Mouse (Mus musculus) liver, embryonic 15.5 days (tissue): ENCODE measurements around the gene Ripor1. TPM values are rescaled to one million over a fixed set of nuclear protein-coding genes. Genes with fewer than 3 reads are reported as not detected.

Experiments
- ATAC-seq: fragments of 200-750 bp; cut with Nextera tagmentation; 2 replicates; pipeline ENCODE4 v1.8.0; 2017; ENCODE audit warnings: moderate number of reproducible peaks, mild to moderate bottlenecking, moderate library complexity; ENCODE audit not compliant: insufficient read depth
- H3K27ac ChIP-seq: fragments of 300-500 bp; sonication (generic); replicated peaks from 2 replicates; pipeline ENCODE4 v1.5.1; 2015; ENCODE audit warnings: mild to moderate bottlenecking, inconsistent platforms
- H3K27me3 ChIP-seq: fragments of 300-500 bp; sonication (generic); 2 replicates; pipeline ENCODE4 v1.6.1; 2015; ENCODE audit warnings: mild to moderate bottlenecking, inconsistent platforms
- H3K36me3 ChIP-seq: fragments of 300-500 bp; sonication (generic); replicated peaks from 2 replicates; pipeline ENCODE4 v1.6.1; 2015; ENCODE audit warnings: moderate library complexity, mild to moderate bottlenecking, inconsistent platforms
- H3K4me1 ChIP-seq: fragments of 300-500 bp; sonication (generic); replicated peaks from 2 replicates; pipeline ENCODE4 v1.6.1; 2015; ENCODE audit warnings: inconsistent platforms
- H3K4me2 ChIP-seq: fragments of 300-500 bp; sonication (generic); 2 replicates; pipeline ENCODE4 v1.6.1; 2015; ENCODE audit warnings: moderate library complexity, mild to moderate bottlenecking, inconsistent platforms
- H3K4me3 ChIP-seq: fragments of 300-500 bp; sonication (generic); replicated peaks from 2 replicates; pipeline ENCODE4 v1.5.1; 2015; ENCODE audit warnings: mild to moderate bottlenecking, inconsistent platforms
- H3K9ac ChIP-seq: fragments of 300-500 bp; sonication (generic); 2 replicates; pipeline ENCODE4 v1.6.1; 2015; ENCODE audit warnings: moderate library complexity, mild to moderate bottlenecking, inconsistent platforms
- H3K9me3 ChIP-seq: fragments of 300-500 bp; sonication (generic); replicated peaks from 2 replicates; pipeline ENCODE4 v1.6.1; 2016; ENCODE audit warnings: inconsistent platforms
- WGBS: fragments of 180-500 bp; shearing (Covaris S2); methylation state at CpG from one replicate; pipeline ENCODE4 v1.1.7; 2015; ENCODE audit warnings: mixed read lengths; ENCODE audit not compliant: insufficient replicate concordance; 5-methylcytosine and 5-hydroxymethylcytosine counted together
- polyA plus RNA-seq: library from polyadenylated mRNA; unstranded; fragments of >200 nt; fragmentation: Nextera tagmentation; extraction: Ambion mirVana; gene quantifications from 2 replicates; pipeline ENCODE4 v1.2.1, GENCODE M21; 2015

Ripor1 gene
- polyA plus RNA-seq, 1 experiment from 2014 or later, result 7.2 TPM

GRCm38 (mm10) chr8:105606189-105607023, 1.4 kb downstream of the Ripor1 start:
- Histone ChIP-seq H3K9me3 (no peaks in the 10 kb centered on the region), H3K9ac (peak overlapping the region; percentile 81), H3K4me1 (peaks cover 74% of the 10 kb centered on the region), H3K4me2 (peak overlapping the region; percentile 99), H3K4me3 (peak overlapping the region; percentile 73), H3K27me3 (peaks cover 11% of the 10 kb centered on the region; the same call in 1 of the 2 replicates), H3K27ac (peak overlapping the region; percentile 81), H3K36me3 (no peaks in the 10 kb centered on the region)
- WGBS, result under 1% methylated on average over 30 of the region's 30 CpGs
- peak; percentile 43 for ATAC-seq

GRCm38 (mm10) chr8:105607062-105607461, 2.0 kb downstream of the Ripor1 start:
- H3K4me2 ChIP-seq, result peak overlapping the region; percentile 99
- peak overlapping the region; percentile 81; the same call in 1 of the 2 replicates for H3K9ac ChIP-seq
- no peaks in the 10 kb centered on the region for H3K36me3 ChIP-seq
- H3K27ac ChIP-seq, result peak overlapping the region; percentile 81
- no peaks in the 10 kb centered on the region for H3K9me3 ChIP-seq
- H3K4me1 ChIP-seq, result peaks cover 81% of the 10 kb centered on the region
- no peak for ATAC-seq
- H3K4me3 ChIP-seq, result peak overlapping the region; percentile 73
- WGBS, result 4% methylated on average over 10 of the region's 10 CpGs
- H3K27me3 ChIP-seq, result peaks cover 15% of the 10 kb centered on the region

GRCm38 (mm10) chr8:105607684-105608083, 2.6 kb downstream of the Ripor1 start:
- ATAC-seq, result no peak
- peaks cover 21% of the 10 kb centered on the region for H3K27me3 ChIP-seq
- H3K9ac ChIP-seq, result no peak overlapping the region
- peak overlapping the region; percentile 99 for H3K4me2 ChIP-seq
- no peaks in the 10 kb centered on the region for H3K9me3 ChIP-seq
- no peaks in the 10 kb centered on the region for H3K36me3 ChIP-seq
- WGBS, result 10% methylated on average over 4 of the region's 4 CpGs
- peaks cover 86% of the 10 kb centered on the region for H3K4me1 ChIP-seq
- H3K4me3 ChIP-seq, result 0 out of 2 replicates have a peak overlapping the region, but pooled peaks have one; percentile 73
- 0 out of 2 replicates have a peak overlapping the region, but pooled peaks have one; percentile 81 for H3K27ac ChIP-seq

- Histone ChIP-seq H3K36me3 (no peaks in the 10 kb centered on the region), H3K9me3 (no peaks in the 10 kb centered on the region), H3K4me2 (peak overlapping the region; percentile 47), H3K4me1 (peaks cover 96% of the 10 kb centered on the region), H3K4me3 (no peak overlapping the region), H3K9ac (no peak overlapping the region), H3K27me3 (peaks cover 30% of the 10 kb centered on the region), H3K27ac (peak overlapping the region; percentile 72)
- ATAC-seq, result peak; percentile 44; the same call in 1 of the 2 replicates
- 9% methylated on average over 2 of the region's 2 CpGs for WGBS
These were observed 4.3 kb downstream of the Ripor1 start for GRCm38 (mm10) chr8:105609355-105609754.

GRCm38 (mm10) chr8:105609771-105610170, 4.7 kb downstream of the Ripor1 start:
- no peaks in the 10 kb centered on the region for H3K9me3 ChIP-seq
- H3K4me2 ChIP-seq, result peak overlapping the region; percentile 47; the same call in 1 of the 2 replicates
- WGBS, result 13% methylated on average over 4 of the region's 4 CpGs
- H3K36me3 ChIP-seq, result no peaks in the 10 kb centered on the region
- peak overlapping the region; percentile 72 for H3K27ac ChIP-seq
- no peak for ATAC-seq
- peaks cover 91% of the 10 kb centered on the region for H3K4me1 ChIP-seq
- no peak overlapping the region for H3K9ac ChIP-seq
- H3K27me3 ChIP-seq, result peaks cover 28% of the 10 kb centered on the region
- no peak overlapping the region for H3K4me3 ChIP-seq

- Histone ChIP-seq H3K4me3 (no peak overlapping the region), H3K27me3 (peaks cover 26% of the 10 kb centered on the region), H3K4me1 (peaks cover 71% of the 10 kb centered on the region), H3K36me3 (peaks cover 17% of the 10 kb centered on the region), H3K27ac (no peak overlapping the region), H3K9ac (no peak overlapping the region), H3K4me2 (no peak overlapping the region), H3K9me3 (no peaks in the 10 kb centered on the region)
- WGBS, result 80% methylated on average over 9 of the region's 9 CpGs
- no peak for ATAC-seq
These were observed 6.8 kb downstream of the Ripor1 start for GRCm38 (mm10) chr8:105611836-105612235.

- 7% methylated on average over 20 of the region's 20 CpGs for WGBS
- Histone ChIP-seq H3K4me3 (peak overlapping the region; percentile 48), H3K36me3 (peaks cover 29% of the 10 kb centered on the region), H3K9ac (no peak overlapping the region), H3K4me2 (peak overlapping the region; percentile 72), H3K27ac (no peak overlapping the region), H3K9me3 (no peaks in the 10 kb centered on the region), H3K4me1 (peaks cover 59% of the 10 kb centered on the region), H3K27me3 (peaks cover 26% of the 10 kb centered on the region)
- no peak for ATAC-seq
These were observed 8.0 kb downstream of the Ripor1 start for GRCm38 (mm10) chr8:105613037-105613436.

GRCm38 (mm10) chr8:105613830-105614511, 8.9 kb downstream of the Ripor1 start:
- 18% methylated on average over 50 of the region's 50 CpGs for WGBS
- Histone ChIP-seq H3K27me3 (peaks cover 26% of the 10 kb centered on the region), H3K9ac (peak overlapping the region; percentile 30; the same call in 1 of the 2 replicates)

GRCm38 (mm10) chr8:105615942-105616341, 10.9 kb downstream of the Ripor1 start:
- 84% methylated on average over 9 of the region's 9 CpGs for WGBS
- H3K4me2 ChIP-seq, result no peak overlapping the region

More at GRCm38 (mm10) chr8:105613830-105614511, 8.9 kb downstream of the Ripor1 start:
- no peak overlapping the region for H3K27ac ChIP-seq
- ATAC-seq, result no peak
- peaks cover 39% of the 10 kb centered on the region for H3K36me3 ChIP-seq
- H3K4me3 ChIP-seq, result peak overlapping the region; percentile 48
- H3K9me3 ChIP-seq, result no peaks in the 10 kb centered on the region
- peak overlapping the region; percentile 72 for H3K4me2 ChIP-seq
- peaks cover 49% of the 10 kb centered on the region for H3K4me1 ChIP-seq

GRCm38 (mm10) chr8:105617451-105618278, 12.6 kb downstream of the Ripor1 start:
- Histone ChIP-seq H3K9ac (no peak overlapping the region), H3K9me3 (no peaks in the 10 kb centered on the region), H3K4me1 (peaks cover 22% of the 10 kb centered on the region), H3K27ac (no peak overlapping the region), H3K4me3 (no peak overlapping the region), H3K36me3 (peaks cover 67% of the 10 kb centered on the region), H3K4me2 (no peak overlapping the region), H3K27me3 (peaks cover 16% of the 10 kb centered on the region)
- WGBS, result 71% methylated on average over 21 of the region's 21 CpGs
- no peak for ATAC-seq

More at GRCm38 (mm10) chr8:105615942-105616341, 10.9 kb downstream of the Ripor1 start:
- Histone ChIP-seq H3K9me3 (no peaks in the 10 kb centered on the region), H3K27ac (no peak overlapping the region), H3K9ac (no peak overlapping the region), H3K36me3 (peaks cover 58% of the 10 kb centered on the region), H3K4me3 (no peak overlapping the region), H3K27me3 (peaks cover 26% of the 10 kb centered on the region), H3K4me1 (peaks cover 30% of the 10 kb centered on the region)
- ATAC-seq, result no peak
